Mouse (Mus musculus): ENCODE measurements around the gene Wnt3a. TPM values are rescaled to one million over a fixed set of nuclear protein-coding genes. Genes with fewer than 3 reads are reported as not detected.

Wnt3a gene
- total RNA-seq, 2 experiments from 2014 or later: not detected

- H3K4me3 ChIP-seq: no peak overlapping the region
- no peak for TF ChIP-seq CTCF (IDR thresholded peaks at IDR 0.05)
- no peak for DNase-seq
- intact Hi-C loops (cut with DNase I): no loop called here
- no peak overlapping the region for H3K27ac ChIP-seq
Measured at GRCm38 (mm10) chr11:59274184-59274583, 16.4 kb downstream of the Wnt3a start.

DNA sequence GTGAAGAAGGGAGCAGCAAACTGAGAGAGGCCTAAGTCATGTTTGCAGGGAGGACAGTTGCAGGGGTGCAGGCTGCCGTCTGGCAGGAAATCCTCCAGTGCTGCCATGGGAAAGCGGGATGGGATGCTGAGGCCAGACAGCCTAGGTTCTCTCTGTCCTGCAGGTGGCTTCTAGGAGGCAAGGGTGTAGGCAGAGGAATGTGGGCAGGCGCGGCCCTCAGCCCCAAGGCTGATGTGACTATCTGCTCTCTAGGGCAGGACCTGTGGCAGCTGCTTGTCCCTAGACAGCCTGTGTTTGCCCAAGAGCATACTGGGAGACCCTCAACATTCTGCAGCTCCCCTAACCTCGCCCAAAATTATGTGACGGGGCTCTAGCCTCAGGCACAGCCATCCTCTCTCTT, 23.8 kb downstream of the Wnt3a start:
- DNase-seq: no peak
- Histone ChIP-seq H3K27ac (no peak overlapping the region), H3K4me3 (no peak overlapping the region)
- no peak for TF ChIP-seq CTCF (IDR thresholded peaks at IDR 0.05)
- intact Hi-C loops (cut with DNase I): no loop called here

GRCm38 (mm10) chr11:59265154-59265813, 25.3 kb downstream of the Wnt3a start:
- TF ChIP-seq CTCF (IDR thresholded peaks at IDR 0.05): no peak
- intact Hi-C loops (cut with DNase I): no loop called here
- no peak for DNase-seq
- no peak overlapping the region for H3K4me3 ChIP-seq
- no peak overlapping the region for H3K27ac ChIP-seq

DNA sequence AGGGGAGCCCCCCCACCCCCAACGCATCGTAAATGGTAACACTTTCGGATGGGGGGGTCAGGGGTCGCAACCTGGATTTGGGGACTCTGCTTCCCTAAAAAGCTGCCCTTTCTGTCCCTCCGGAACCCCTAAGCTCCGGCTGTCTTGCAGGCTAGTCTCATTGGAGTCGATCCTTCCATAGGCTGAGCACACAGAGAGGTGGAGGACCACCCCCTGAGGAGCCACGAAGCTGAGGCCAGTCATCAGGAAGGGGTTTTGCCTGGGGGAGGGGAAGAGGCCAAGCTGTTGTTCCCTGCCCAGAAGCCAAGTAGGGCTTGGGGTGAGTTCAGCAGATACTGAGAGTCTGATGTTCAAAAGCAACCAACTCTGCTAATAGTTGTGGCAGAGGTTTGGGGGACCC, 26.0 kb downstream of the Wnt3a start:
- DNase-seq: no peak
- no peak overlapping the region for H3K27ac ChIP-seq
- TF ChIP-seq CTCF (IDR thresholded peaks at IDR 0.05): no peak
- peak overlapping the region; percentile 70 for H3K4me3 ChIP-seq
- intact Hi-C loops (cut with DNase I): no loop called here

- intact Hi-C loops (cut with DNase I): no loop called here
- TF ChIP-seq CTCF (IDR thresholded peaks at IDR 0.05): peak; percentile 23; the same call in 1 of the 2 replicates
- Histone ChIP-seq H3K27ac (no peak overlapping the region), H3K4me3 (peak overlapping the region; percentile 70)
- peak; percentile 33 for DNase-seq
Measured at GRCm38 (mm10) chr11:59263870-59264563, 26.5 kb downstream of the Wnt3a start.

DNA sequence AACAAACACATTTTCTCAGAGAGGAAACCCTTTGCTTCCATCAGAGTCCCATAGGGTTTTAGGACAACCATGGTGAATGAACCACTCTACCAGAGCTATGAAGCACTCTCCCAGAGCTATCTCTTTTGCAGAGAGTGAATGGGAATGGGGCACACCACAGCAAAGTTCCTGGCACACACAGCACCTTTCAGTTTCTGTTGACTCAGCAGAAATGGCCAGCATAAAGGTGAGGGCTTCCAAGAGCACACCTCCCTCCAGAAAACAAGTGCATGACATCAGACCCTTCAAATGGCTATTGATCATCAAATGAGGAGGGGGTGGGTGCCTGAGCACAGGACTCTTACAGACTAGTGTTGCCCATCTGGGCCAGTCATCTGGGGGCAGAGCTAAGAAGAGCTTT, 28.2 kb downstream of the Wnt3a start:
- intact Hi-C loops (cut with DNase I): no loop called here
- Histone ChIP-seq H3K4me3 (no peak overlapping the region), H3K27ac (no peak overlapping the region)
- DNase-seq: no peak
- no peak for TF ChIP-seq CTCF (IDR thresholded peaks at IDR 0.05)

DNA sequence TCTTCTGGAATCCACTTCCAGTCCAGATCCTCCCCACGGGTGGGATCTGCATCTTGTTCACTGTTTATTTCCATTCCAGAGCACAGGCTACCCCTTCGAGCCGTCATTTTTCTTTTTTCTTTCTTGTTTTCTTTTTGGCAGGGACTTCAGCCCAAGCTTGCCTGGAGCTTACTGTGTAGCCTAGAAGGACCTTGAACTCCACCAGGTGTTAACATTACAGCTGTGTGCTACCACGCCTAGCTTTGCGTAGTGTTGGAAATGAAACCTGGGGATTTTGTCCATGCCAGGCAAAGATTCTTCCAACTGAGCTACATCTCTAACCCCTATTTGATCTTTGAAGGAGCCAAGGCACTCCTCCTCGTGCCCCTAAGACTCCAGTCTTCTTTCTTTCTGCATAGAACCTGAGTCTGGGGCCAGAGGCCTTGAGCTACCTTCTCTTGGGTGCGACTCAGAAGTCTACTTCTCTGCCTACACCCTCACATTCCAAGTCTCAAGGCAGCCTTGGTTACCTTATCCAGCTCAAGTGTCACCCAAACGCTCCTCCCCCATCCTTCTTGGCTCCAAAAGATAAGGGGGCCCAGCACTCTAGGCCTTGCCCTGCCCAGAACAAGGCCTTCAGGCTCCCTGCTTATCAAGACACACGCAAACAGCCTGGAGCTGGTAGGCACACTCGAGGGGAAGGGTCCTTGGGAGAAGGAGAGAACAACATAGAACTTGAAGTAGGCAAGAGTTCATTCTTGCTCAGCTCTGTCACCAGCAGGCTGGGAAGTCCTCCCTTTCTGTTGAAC, 29.7 kb downstream of the Wnt3a start:
- Histone ChIP-seq H3K4me3 (no peak overlapping the region), H3K27ac (no peak overlapping the region)
- intact Hi-C loops (cut with DNase I): no loop called here
- no peak for TF ChIP-seq CTCF (IDR thresholded peaks at IDR 0.05)
- no peak for DNase-seq

DNA sequence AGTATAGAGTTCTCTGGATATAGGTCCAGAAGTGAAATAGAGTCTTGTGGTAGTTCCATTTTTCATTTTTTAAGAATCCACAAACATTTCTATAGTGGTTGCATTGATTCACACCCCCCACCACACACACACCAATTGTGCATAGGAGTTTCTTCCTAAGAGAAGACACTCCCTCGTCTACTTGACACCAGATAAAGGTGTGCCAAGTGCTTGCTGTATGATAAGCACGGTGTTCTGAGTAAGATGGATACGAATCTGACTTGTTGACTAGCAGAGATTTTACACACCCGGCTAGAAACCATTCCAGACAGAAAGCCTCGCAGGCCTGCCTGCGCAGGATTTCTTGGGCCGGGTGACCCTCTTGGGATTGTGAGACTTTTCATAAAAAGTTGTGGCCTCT, 30.9 kb downstream of the Wnt3a start:
- intact Hi-C loops (cut with DNase I): no loop called here
- H3K27ac ChIP-seq: no peak overlapping the region
- DNase-seq: no peak
- TF ChIP-seq CTCF (IDR thresholded peaks at IDR 0.05): no peak
- H3K4me3 ChIP-seq: no peak overlapping the region

DNA sequence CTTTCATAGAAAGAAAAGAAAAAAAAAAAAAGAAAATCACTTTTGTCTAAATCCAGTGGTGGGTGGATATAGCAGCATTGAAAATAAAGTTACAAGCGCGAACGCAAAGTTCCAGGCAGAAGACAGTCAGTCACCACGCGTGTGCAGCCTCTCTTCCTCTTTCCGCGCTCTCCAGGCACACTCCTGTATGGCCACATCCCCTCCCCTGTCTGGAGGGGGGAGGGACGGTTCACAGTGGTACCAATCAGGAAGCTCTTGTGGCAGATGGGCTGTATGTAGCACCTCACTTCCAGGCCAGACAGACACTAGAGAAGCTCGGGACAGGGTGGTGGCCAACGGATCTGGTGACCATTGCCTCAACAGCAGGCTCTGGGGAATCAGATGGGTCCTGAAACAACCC, 42.5 kb downstream of the Wnt3a start:
- no peak for TF ChIP-seq CTCF (IDR thresholded peaks at IDR 0.05)
- H3K4me3 ChIP-seq: no peak overlapping the region
- H3K27ac ChIP-seq: no peak overlapping the region
- intact Hi-C loops (cut with DNase I): no loop called here
- DNase-seq: no peak

DNA sequence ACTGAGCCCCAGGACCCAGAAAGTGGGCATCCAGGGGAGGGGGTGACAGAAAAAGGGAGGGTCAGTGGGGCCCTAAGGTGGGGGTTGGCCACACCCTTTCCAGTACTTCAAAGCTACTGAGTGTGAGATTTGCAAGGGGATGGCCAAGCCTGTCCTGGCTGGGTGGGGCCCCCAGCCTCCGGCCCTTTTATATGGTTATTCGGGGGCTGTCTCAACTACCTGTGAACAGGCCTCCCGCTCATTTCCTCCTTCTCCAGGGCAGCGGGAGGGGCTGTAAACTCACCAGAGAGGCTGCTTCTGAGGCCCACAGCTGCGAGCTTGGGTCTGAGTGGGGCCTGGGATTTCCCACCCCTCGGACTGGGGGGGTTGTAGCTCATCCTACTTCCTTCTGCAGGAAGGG, 46.7 kb downstream of the Wnt3a start:
- intact Hi-C loops (cut with DNase I): no loop called here
- no peak for TF ChIP-seq CTCF (IDR thresholded peaks at IDR 0.05)
- H3K27ac ChIP-seq: no peak overlapping the region
- DNase-seq: no peak
- no peak overlapping the region for H3K4me3 ChIP-seq

- intact Hi-C loops (cut with DNase I): loop anchor here (2.0 kb wide), 1 partner anchor 51 kb away; no protein-coding TSS in a partner anchor
- TF ChIP-seq CTCF (IDR thresholded peaks at IDR 0.05): no peak
- Histone ChIP-seq H3K27ac (no peak overlapping the region), H3K4me3 (no peak overlapping the region)
- no peak for DNase-seq
Measured at GRCm38 (mm10) chr11:59241841-59242240, 48.7 kb downstream of the Wnt3a start.

DNA sequence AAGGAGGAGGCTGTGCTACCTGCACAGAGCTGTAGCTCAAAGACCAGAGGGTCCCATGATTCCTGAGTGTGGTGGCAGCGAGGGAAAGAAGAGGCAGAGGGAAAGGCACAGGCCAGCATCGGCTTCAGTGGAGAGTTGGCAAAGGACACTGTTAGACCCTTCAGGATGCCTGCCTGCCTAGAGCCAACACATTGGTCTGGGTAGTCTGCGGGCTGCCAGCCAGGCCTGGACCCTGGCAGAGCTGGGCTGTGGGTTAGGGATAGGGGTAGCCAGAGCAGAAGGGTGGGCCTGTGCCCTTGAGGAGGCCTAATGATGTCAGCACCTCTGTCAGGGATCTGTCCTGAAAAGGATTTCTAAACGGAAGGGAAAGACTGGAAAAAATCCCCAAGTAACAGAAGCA, 50.8 kb downstream of the Wnt3a start:
- H3K27ac ChIP-seq: no peak overlapping the region
- intact Hi-C loops (cut with DNase I): loop anchor here (2.0 to 5.0 kb wide), 2 partner anchors 53 to 243 kb away; no protein-coding TSS in a partner anchor
- TF ChIP-seq CTCF (IDR thresholded peaks at IDR 0.05): no peak
- no peak overlapping the region for H3K4me3 ChIP-seq
- no peak for DNase-seq

GRCm38 (mm10) chr11:59239428-59239785, 51.1 kb downstream of the Wnt3a start:
- intact Hi-C loops (cut with DNase I): loop anchor here (5.0 kb wide), 1 partner anchor 243 kb away; no protein-coding TSS in a partner anchor
- H3K4me3 ChIP-seq: no peak overlapping the region
- no peak for DNase-seq
- no peak for TF ChIP-seq CTCF (IDR thresholded peaks at IDR 0.05)
- no peak overlapping the region for H3K27ac ChIP-seq

Measured in gastrocnemius, adult 2 months (tissue).